In genomic region chr9:21235341-21235740, GRCm38 (mm10) we compare ENCODE assay signal across 9 mouse cellular contexts. TPM values are rescaled to one million over a fixed set of nuclear protein-coding genes. Genes with fewer than 3 reads are reported as not detected.
DNase-seq lines count a peak whose midpoint lies in the region; ATAC-seq and TF ChIP-seq lines count a peak whose summit lies in the region.
"Had no signal": no experiment of that assay in that cellular context is flagged by ENCODE, and none has a peak within 500 bp of the region (broad histone marks: within the 10 kb centered on the region; RNA-seq: fewer than 3 reads in every experiment).

No protein-coding gene starts in this region.

- H3K79me2 ChIP-seq in liver, adult 2 months (ENCODE audit: control insufficient read depth, insufficient read depth, low read length): peaks cover 23% of the 10 kb centered on the region; the same call in 1 of the 2 replicates

- 0 out of 2 replicates have a peak overlapping the region, but pooled peaks have one; percentile 13 for H3K9ac ChIP-seq in liver, adult 2 months (ENCODE audit: low read depth, low read length)
- H3K9ac ChIP-seq in liver, postnatal 0 days (replicated peaks): no peak overlapping the region

- no peaks in the 10 kb centered on the region for H3K27me3 ChIP-seq in liver, adult 2 months (ENCODE audit: control insufficient read depth, insufficient read depth, low read length)
- no peaks in the 10 kb centered on the region for H3K27me3 ChIP-seq in liver, postnatal 0 days (ENCODE audit: insufficient read depth, low read length)

- H3K9me3 ChIP-seq in liver, postnatal 0 days (ENCODE audit: low read length): no peaks in the 10 kb centered on the region

- no peak for TF ChIP-seq CTCF in liver, adult 2 months (IDR thresholded peaks at IDR 0.05; ENCODE audit: low read depth, low read length)
- no peak for TF ChIP-seq CTCF in liver, postnatal 0 days (IDR thresholded peaks at IDR 0.05; ENCODE audit: low read depth)

- H3K27ac ChIP-seq in liver, adult 2 months (replicated peaks; ENCODE audit: insufficient read depth, low read depth, low read length): peak overlapping the region; percentile 18
- H3K27ac ChIP-seq in liver, postnatal 0 days (ENCODE audit: low read depth): no peak overlapping the region; the same call in 1 of the 2 replicates

- ATAC-seq in liver, postnatal 0 days: no peak

- H3K4me1 ChIP-seq in liver, adult 2 months (ENCODE audit: control insufficient read depth, insufficient read depth, low read length): peaks cover 18% of the 10 kb centered on the region
- peaks cover 33% of the 10 kb centered on the region for H3K4me1 ChIP-seq in liver, postnatal 0 days (ENCODE audit: insufficient read depth)

- no peak for TF ChIP-seq POLR2A in liver, adult 2 months (IDR thresholded peaks at IDR 0.05; ENCODE audit: extremely low read depth, insufficient read depth, low read length)

- no peak for TF ChIP-seq EP300 in liver, postnatal 0 days (IDR thresholded peaks at IDR 0.05; ENCODE audit: low read depth)

- H3K4me3 ChIP-seq in liver, adult 2 months (ENCODE audit: insufficient read depth, low read depth, low read length): peak overlapping the region; percentile 8; the same call in 1 of the 2 replicates
- H3K4me3 ChIP-seq in liver, postnatal 0 days (ENCODE audit: low read depth, low read length): no peak overlapping the region

- 20% methylated on average over 4 of the region's 4 CpGs for WGBS in liver, adult 2 months
- 57% methylated on average over 4 of the region's 4 CpGs for WGBS in liver, postnatal 0 days (ENCODE audit: insufficient replicate concordance)

- peaks cover 9% of the 10 kb centered on the region; the same call in 1 of the 2 replicates for H3K36me3 ChIP-seq in liver, adult 2 months (ENCODE audit: control insufficient read depth, insufficient read depth, low read length)
- peaks cover 29% of the 10 kb centered on the region for H3K36me3 ChIP-seq in liver, postnatal 0 days (replicated peaks; ENCODE audit: insufficient read depth, low read length)

- peak overlapping the region; percentile 34 for H3K4me2 ChIP-seq in liver, postnatal 0 days (ENCODE audit: low read depth, low read length)

- no peak for DNase-seq in liver, adult 2 months (ENCODE audit: extremely low read depth, low read depth, low spot score)
- no peak for DNase-seq in liver
- peak; percentile 73 for DNase-seq in CD4-positive helper T cell, adult 2 months (ENCODE audit: low read depth, low spot score)
- peak; percentile 41 for DNase-seq in T-cell, adult 2 months (ENCODE audit: low spot score)
- DNase-seq in liver, postnatal 0 days: no peak
- no peak for DNase-seq in neural tube, embryonic 10.5 days (ENCODE audit: extremely low spot score, low spot score)
- DNase-seq in layer of hippocampus, postnatal 10 days (ENCODE audit: low spot score in 2 of 2): no peak
- DNase-seq: right cerebral cortex, adult 18-20 months had no signal

RNA-seq across cellular contexts. Expression of gene Keap1, which starts 3.8 kb away (rescaled TPM):
- 29.5 and 37.3 TPM in 2 replicates for total RNA-seq in liver, adult 2 months (2014; rRNA removed)
- 69.1 and 76.4 TPM in 2 replicates for polyA plus RNA-seq in liver, adult 2 months (2012; rRNA removed)
- 22.9 and 26.5 TPM in 2 replicates for polyA plus RNA-seq in liver, postnatal 0 days (2015; fragmentation: Nextera tagmentation; extraction: Ambion mirVana)
- total RNA-seq in layer of hippocampus, postnatal 10 days (2021): 10 to 100 TPM; 51.7 to 56.5 TPM

RNA-seq across cellular contexts. Expression of gene S1pr5, which starts 12.9 kb away (rescaled TPM):
- 3.3 and 4.1 TPM in 2 replicates for total RNA-seq in liver, adult 2 months (2014; rRNA removed)
- 5.3 and 9.9 TPM in 2 replicates for polyA plus RNA-seq in liver, adult 2 months (2012; rRNA removed)
- polyA plus RNA-seq in liver, postnatal 0 days (2015; fragmentation: Nextera tagmentation; extraction: Ambion mirVana): 0.08 and 0.17 TPM in 2 replicates
- 1 to 10 TPM; 2.4 to 3.0 TPM for total RNA-seq in layer of hippocampus, postnatal 10 days (2021)
- polyA plus RNA-seq: large intestine, adult 2 months had no signal

RNA-seq across cellular contexts. Expression of gene Atg4d, which starts 29.8 kb away (rescaled TPM):
- 22.3 and 27.3 TPM in 2 replicates for total RNA-seq in liver, adult 2 months (2014; rRNA removed)
- polyA plus RNA-seq in liver, adult 2 months (2012; rRNA removed): 42.2 and 45.8 TPM in 2 replicates
- polyA plus RNA-seq in liver, postnatal 0 days (2015; fragmentation: Nextera tagmentation; extraction: Ambion mirVana): 49.3 and 51.2 TPM in 2 replicates
- total RNA-seq in layer of hippocampus, postnatal 10 days (2021): 10 to 100 TPM; 28.8 to 29.4 TPM

RNA-seq across cellular contexts. Expression of gene Kri1, which starts 52.4 kb away (rescaled TPM):
- 5.0 and 6.5 TPM in 2 replicates for total RNA-seq in liver, adult 2 months (2014; rRNA removed)
- 6.3 and 9.7 TPM in 2 replicates for polyA plus RNA-seq in liver, adult 2 months (2012; rRNA removed)
- 4.7 and 5.3 TPM in 2 replicates for polyA plus RNA-seq in liver, postnatal 0 days (2015; fragmentation: Nextera tagmentation; extraction: Ambion mirVana)
- total RNA-seq in layer of hippocampus, postnatal 10 days (2021): 10 to 100 TPM; 37.7 to 39.2 TPM

RNA-seq across cellular contexts. Expression of gene Cdkn2d, which starts 55.9 kb away (rescaled TPM):
- 3.0 and 3.9 TPM in 2 replicates for total RNA-seq in liver, adult 2 months (2014; rRNA removed)
- polyA plus RNA-seq in liver, adult 2 months (2012; rRNA removed): 5.1 and 5.2 TPM in 2 replicates
- 74.3 and 76.6 TPM in 2 replicates for polyA plus RNA-seq in liver, postnatal 0 days (2015; fragmentation: Nextera tagmentation; extraction: Ambion mirVana)
- 10 to 100 TPM; 66.7 to 69.5 TPM for total RNA-seq in layer of hippocampus, postnatal 10 days (2021)

Comparison
In these comparisons a context has a peak if more than half of its experiments do, and no peak if none do; other contexts are left out.
1. DNase-seq: peak in CD4-positive helper T cell, adult 2 months (single experiment) and T-cell, adult 2 months (single experiment); none in liver, adult 2 months (single experiment), liver (single experiment), liver, postnatal 0 days (single experiment), neural tube, embryonic 10.5 days (single experiment) and layer of hippocampus, postnatal 10 days (0 of 2).